Mouse (Mus musculus) thymus, postnatal 0 days (tissue): ENCODE measurements around the gene Bsdc1. TPM values are rescaled to one million over a fixed set of nuclear protein-coding genes. Genes with fewer than 3 reads are reported as not detected.
"Not testable (repeated sequence)": the region's sequence is repeated elsewhere in the genome, so short reads cannot be mapped to it uniquely, and the experiment has no call there.

Experiments used
- DNase-seq: peaks from one replicate; pipeline ENCODE4 v3.0.0-alpha.2; 2015; ENCODE audit warnings: low spot score
- polyA plus RNA-seq: library from polyadenylated mRNA; unstranded; fragments of >200 nt; fragmentation: Nextera tagmentation; extraction: Ambion mirVana; gene quantifications from 2 replicates; pipeline ENCODE4 v1.2.1, GENCODE M21; 2015

Gene Bsdc1
- polyA plus RNA-seq: 18.4 and 19.1 TPM in 2 replicates

DNA sequence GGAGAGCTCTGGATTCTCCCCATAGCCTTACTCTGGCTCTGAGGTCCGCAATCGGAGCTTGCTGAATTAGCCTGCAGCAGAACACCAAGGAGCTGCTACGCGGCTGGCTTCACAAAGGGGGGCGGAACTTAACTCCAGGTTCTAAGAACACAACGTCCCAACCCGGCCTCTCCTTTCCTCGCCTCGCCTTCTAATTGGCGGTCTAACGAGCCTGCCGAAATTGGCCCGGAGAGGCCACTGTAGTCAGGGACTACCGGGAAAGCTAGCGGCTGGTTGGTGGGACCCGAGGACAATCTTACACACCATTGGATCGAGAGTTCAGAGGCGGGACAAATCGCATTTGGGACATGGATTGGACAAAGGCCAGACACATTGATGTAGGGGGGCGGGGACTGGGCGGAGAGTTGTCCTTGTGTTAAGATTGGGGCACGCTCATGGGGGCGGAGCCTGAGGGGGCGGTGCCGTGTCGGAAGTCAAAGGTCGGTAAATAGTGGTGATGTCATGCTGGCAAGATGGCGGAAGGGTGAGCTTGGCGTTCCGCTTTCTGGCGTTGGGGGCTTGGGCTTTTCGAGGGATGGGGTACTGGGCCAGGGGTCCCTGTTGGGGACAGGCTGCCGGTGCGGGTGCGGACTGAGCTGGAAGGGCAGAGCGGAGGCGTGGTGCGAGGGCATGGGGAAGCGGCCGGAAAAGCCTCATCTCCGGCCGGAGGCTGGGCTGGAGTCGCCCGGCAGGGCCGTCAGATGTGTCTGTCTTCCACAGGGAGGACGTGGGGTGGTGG, at the start of gene Bsdc1:
TSS of gene Bsdc1 (plus strand) at position 399 of the 778 bp plus-strand sequence.
- peak; percentile 100 for DNase-seq

DNA sequence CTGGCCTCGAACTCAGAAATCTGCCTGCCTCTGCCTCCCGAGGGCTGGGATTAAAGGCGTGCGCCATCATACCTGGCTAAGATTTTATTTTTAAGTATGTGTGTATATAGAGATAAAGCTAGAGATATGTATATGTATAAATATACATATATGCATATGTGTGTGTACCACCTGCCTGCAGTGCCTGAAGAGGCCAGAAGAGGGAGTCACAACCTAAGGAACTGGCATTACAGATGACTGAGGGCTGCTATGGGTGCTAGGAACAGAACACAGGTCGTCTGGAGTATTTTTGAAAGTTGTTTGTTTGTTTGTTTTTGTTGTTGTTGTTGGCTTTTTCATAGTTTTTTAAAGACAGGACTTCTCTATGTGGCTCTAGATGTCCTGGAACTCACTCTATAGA, 45.5 kb upstream of the Bsdc1 start:
- no peak for DNase-seq

DNA sequence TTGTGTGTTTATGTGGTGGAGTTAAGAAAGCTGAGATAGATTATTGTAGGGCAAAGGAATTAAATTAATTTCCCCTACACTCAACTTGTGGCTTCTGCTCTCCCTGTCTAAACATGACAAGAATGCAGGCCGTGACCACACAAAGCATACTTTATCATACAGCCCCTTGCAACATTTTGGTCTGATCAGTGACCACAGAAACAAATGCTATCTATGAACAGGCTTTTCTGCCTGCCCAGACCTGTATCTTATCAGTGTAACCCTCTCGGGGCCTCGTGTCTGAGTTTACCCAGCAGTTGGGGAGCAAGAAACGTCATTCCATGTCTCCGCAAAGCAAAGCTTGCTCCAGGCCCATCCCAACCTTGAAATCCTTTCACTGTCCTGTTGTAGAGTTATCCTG, 44.9 kb upstream of the Bsdc1 start:
- DNase-seq: no peak

DNA sequence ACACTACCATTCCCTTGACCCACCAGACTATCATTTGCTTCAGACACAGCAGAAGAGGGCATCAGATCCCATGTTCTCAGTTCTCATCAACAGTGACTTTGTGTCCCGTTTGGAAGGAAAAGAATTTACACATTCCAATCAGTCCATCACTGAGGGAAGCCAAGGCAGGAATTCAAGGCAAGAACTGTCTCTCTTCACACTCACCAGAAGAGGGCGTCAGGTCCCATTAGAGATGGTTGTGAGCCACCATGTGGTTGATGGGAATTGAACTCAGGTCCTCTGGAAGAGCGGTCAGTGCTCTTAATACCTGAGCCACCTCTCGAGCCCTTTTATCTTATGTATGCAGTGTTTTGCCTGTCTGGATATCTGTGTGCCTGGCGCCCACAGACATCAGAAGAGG, 43.1 kb upstream of the Bsdc1 start:
- DNase-seq: no peak

DNA sequence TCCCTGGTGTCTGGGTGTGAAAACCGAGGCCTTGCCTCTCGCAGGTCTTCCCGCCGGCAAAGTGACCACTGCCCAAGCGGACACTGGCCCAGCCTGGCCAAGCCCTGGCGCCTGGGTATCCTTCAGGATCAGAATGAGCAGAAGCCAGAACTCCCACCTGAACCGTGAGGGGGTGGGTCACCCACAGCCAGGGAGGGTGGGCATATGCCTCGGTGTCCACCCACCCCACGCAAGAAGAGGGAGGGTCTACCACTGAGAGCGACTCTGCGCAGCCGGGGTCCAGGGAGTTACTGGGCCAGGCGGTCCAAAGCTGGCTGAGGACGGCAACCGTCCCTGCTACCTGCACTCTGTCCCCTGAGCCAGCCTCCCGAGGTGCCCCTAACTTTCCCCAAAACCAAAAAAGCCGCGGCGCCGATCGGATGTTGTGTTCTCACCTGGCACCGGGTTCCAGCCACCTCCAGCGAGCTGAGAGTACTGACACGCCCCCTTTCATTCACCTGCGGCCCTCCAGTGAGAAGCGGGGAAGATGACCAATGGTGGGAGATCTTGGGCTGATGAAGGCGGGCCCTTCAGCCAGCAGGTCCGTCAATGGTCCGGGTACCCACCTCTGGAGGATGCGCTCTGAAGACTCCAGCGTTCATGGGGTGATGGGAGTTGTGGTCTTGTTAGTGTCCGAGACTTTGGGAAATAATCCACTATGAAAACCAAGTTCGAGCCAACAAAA, 20.9 kb upstream of the Bsdc1 start, which contains the start of gene Zbtb8b:
TSS of gene Zbtb8b (minus strand) at position 514 of the 724 bp plus-strand sequence.
- peak; percentile 21 for DNase-seq

DNA sequence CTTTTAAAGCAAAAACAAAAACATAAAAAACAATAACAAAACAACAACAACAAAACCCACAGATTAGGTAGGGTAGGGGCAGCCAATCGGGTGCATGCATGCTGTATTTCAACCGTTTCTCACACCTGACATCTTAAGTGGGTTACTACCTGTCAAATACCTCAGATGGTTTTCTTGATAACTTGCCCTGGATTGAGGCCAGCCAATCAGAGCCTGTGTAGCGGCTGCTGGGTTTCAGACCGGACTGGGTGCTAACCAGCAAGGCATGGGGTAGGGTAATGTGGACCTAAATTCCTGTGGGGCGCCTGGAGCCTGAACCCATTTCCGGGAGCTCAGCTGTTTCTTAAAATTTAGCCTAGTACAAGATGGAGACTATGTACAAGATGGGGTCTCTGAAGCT, 20.2 kb upstream of the Bsdc1 start:
- peak; percentile 17 for DNase-seq

DNA sequence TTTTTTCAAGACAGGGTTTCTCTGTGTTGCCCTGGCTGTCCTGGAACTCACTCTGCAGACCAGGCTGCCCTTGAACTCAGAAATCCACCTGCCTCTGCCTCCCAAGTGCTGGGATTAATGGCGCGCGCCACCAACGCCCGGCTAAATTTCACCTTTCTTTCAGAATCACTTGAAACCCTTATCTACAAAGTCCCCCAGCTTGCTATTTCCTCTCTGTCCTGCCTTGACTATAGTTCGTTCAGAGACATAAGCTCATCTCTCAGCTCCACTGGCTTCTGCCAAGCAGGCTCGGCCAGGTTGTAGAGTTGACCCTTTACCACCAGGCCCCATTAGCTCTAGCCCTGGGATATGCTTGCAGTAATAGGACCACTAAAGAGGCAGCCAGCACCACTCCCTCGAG, 14.0 kb upstream of the Bsdc1 start:
- no peak for DNase-seq

DNA sequence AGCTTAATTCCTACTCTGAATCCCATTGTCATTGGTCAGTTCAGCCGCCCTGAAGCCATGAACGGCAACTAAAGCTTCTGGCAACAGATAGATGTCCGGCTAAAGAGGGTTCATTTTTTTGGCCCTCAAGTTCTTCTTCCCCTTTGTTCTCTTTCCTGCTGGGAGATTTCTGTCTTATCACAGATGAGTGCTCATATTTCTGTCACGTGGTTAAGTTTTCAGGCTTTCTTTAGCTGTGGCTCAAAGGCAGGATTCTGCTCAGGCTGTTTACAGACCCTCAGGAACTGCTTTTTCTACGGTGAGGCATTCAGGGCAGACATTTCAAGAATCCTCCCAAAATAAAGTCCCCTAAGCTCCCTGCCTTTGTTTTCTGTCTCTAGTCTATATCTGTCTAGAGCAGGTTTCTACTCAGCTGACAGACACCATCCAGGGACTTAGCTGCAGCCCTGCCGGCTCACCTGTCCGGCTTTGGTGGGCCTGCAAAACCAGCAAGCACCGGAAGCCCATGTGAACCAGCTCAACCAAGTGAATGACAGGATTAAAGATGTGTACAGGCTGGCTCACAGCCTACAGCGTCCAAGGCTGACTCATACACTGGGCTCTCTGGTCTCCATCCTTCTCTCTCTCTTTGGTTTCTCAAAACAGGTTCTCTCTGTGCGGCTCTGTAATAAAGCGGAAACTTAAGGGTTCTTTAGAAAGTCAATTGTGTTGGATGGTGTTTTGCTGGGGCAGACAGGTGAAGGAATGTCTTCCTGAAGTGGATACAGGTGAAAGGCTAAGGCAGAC, 13.4 kb upstream of the Bsdc1 start:
- no peak for DNase-seq

DNA sequence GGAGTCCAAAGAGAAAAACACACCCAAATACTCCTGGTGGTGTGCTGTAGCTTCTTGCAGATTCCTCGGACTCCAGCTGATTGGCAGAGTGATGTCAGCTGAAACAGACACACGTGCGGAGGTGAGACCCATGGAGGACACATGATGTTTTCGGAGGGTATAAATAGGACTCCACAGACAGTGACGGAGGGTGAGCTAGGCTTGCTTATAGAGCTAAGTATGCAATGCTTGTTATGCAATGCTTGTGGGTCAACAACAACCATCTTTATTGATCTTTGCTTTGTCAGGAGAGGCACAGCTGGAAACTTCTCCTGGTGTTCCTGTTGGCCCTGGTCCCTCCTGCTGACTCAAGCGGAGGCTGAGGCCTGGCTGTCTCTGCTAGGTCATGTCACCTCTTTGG, 12.7 kb upstream of the Bsdc1 start:
- DNase-seq: no peak

DNA sequence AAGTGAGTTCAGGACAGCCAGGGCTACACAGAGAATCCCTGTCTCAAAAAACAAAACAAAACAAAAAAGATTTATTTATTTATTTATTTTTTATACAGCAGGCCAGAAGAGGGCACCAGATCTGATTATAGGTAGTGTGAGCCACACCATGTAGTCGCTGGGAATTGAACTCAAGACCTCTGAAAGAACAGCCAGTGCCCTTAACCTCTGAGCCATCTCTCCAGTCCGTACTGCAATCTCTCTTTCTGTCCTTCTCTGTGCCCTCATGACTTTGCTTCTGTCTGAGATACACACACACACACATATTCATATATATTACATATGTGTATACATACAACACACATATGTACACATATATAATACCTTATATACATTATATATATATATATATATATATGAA, 10.5 kb upstream of the Bsdc1 start:
- peak; percentile 13 for DNase-seq

DNA sequence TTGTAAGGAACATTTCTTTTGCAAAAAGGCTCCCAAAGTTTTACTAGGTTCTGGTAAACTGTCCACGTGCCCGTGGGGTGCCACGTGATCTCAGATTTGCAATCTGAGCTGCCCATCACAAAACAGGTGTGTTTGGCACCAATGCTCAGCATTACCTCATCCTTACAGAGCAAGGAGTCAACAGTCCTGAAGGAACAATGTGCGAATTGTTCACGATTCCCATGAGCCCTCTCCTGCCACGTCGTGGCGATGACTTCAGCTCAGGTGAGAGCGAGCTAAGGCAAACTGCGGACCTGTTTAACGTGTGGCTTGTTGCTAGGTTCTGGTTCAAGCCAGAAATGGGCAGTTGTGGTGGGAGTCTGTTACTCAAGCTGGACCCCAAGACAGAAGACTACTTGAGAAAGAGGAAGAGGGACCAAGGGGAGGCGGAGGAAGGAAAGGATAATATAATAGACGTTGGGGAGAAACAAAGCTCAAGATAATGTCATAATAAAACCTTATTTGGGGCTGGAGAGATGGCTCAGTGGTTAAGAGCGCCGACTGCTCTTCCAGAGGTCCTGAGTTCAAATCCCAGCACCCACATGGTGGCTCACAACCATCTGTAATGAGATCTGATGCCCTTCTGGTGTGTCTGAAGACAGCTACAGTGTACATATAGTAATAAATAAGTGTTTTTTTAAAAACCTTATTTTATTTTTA, 9.8 kb upstream of the Bsdc1 start:
- no peak for DNase-seq

DNA sequence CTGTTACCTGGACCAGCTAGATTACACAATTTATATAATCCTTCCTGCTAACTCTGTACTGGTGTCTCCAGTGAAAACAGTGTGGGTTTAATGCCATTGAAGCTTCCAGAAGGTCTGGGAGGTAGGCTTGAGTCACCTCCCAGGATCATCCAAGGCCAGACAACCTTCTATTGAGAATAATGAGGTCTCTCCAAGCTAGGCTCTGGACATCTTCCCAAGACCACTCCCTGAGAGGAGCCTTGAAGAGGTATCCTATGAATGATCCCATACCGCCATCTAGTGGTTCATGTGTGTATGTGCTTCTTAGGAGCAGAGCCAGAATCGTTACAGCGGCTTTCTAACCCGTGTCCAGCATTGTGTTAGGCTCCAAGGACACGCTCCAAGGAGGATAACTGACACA, 6.1 kb upstream of the Bsdc1 start:
- peak; percentile 77 for DNase-seq

DNA sequence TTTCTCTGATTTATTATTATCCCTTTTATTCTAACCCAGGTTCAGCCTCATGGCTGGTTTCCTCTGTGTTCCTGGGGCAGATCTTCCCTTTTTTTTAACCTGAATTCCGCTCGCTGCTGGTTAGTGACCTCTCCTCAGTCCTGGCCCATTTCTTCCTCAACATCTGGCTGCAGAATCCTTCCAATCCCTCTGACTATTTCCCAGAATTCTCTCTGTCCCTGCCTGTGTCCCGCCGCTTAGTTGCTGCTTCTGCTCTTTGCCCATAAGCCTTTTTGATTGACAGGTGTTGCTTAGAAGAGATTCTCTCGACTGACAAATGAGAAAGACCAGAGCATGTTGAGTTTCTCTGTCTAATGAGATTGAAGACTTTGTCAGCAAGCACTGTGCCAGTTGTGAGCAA, 5.3 kb upstream of the Bsdc1 start:
- DNase-seq: no peak

DNA sequence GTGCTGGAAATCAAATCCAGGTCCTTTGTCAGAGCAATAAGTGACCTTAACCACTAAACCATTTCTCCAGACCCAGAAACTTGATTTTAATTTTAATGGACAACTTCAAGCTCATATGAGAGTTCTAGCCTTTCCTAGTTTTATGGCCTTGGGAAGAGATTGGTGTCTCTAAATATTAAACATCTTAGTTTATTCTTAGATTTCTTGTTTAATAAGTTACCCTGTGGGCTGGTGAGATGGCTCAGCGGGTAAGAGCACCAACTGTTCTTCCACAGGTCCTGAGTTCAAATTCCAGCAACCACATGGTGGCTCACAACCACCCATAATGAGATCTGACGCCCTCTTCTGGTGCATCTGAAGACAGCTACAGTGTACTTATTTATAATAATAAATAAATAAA, 4.1 kb upstream of the Bsdc1 start:
- not testable (repeated sequence) for DNase-seq

DNA sequence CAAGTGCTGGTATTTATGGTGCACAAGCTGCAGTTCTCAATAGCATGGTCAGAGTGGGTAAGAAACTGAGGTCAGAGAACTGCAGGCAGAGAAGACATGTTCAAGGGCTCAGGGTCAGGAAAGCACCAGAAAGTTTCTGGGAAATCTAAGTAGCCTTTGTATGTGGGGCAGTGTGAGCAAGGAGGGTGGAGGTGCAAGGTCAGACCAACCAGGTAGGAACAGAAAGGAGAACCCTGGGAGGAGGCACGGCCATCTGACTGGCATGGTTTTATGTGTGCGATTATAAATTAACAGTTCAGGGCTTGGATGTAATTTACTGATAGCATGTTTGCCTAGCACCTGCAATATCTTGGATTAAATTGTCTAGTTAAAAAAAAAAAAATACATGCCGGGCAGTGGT, 1.7 kb upstream of the Bsdc1 start:
- no peak for DNase-seq

DNA sequence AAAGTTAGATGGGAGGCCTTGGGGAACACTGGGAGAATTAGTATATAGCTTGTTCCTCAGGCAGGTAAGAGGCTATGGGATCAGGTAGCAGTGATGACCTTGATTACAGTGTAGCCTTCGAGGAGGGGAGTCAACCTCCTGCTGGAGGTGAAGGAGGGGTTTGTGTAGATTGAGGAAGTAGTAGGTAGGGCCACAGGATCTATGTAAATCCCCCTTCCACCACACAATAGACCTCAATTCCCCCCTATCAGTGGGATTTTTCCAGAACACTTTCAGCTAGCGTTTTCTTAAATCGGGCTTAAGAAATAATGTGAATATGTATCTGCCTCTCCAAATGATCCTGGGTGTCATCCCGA, 576 bp upstream of the Bsdc1 start:
- DNase-seq: no peak

DNA sequence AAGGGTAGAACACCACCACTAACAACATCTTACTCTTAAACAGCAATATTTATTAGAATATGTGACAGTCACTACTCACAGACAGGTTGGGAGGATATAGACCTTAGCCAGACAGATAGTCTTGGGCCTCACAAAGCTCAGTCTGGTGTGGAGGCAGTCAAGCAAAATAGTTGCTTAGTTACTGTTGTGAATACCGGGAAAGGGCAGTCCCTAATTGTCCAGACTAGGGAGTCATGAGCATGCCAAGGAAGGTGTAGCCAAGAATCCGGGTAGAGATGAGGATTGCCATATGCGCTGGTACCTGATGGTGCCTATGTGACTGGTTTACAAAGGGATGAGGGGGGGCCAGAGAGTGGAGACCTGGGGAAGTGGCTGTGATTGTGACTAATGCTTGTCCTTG, 737 bp downstream of the Bsdc1 start:
- DNase-seq: no peak

DNA sequence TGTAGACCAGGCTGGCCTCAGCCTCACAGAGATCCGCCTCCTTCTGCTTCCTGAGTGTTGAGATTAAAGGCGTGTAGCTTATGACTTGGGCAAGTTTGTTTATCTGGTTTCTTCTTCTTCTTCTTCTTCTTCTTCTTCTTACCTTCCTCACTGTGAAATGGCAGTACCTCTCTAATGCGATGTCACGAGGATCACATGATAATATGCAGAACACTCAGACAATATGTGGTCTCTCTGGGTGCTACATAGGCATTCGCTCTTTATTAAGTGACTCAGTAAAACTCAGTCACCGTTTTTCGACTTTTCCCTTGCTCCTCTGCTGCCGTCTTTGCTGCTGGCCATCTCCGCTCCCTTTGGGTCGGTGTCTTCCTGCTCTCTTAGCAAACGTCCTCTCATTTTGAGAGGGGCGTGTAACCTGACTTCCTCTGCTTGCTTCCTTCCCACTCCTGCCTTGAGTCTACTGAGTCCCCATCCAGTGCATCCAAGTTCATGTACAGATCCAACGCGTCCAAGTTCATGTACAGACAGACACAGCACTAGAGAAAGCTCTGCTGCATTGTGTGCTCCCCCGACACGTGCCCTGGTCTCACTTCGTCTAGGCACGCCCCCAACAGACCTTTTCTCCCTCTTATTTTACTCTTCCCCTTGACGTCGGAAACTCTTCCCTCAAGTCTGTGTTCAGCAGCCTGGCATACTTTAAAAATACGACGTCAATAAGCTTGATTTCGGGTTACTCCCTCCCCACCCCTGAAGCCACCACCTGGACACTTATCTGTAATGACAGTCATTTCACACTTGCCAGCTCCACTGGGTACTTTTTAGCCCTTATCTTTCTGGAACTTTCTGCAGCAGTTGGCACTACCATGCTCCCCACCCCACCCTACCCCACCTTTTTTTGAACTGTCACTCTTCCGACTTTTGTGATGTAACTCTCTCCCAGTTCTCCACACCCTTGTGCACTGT, 2.0 kb downstream of the Bsdc1 start:
- DNase-seq: no peak

DNA sequence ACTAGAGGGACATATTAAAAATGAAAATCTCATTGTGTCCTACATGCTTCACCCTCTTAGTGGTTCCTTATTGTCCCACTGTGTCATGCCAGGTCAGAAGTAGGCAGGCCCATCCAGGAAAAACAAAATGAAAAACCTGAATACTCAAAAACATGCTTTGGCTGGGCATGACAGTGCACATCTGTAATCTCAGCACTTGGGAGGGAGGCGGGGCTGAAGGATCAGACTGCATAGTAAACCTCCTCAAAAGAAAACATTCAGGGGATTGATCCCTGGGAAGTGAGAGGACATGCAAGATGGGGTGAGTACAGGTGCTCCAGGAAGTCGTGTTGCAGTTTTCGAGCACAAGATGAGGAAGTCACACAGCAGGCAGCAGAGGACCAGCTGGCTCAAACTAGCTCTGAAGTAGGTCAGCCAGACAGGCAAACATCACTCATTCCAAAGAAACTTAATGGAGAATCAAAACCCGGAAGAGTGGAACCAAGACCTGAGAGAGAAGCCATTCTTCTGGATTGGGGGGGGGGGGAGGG, 3.0 kb downstream of the Bsdc1 start:
- DNase-seq: no peak

DNA sequence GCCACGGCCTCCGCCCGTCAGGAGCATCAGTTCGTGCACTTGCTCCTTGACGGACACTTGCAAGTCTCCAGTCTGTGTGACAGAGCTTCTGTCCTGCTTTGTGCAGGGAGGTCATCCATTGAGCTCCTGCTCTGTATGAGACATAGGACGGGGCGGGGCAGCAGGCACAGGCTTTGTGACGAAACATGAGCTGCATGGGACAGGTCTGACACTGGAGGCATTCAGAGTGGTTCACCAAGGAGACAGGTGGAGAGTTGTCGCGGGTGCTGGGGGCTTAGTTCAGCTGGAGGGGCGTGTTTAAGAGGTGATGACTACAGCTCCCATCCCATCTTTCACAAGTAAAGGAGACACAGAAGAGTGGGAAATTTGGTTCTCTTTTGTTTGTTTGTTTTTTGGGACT, 14.7 kb downstream of the Bsdc1 start:
- DNase-seq: no peak
